Mouse (Mus musculus) liver, adult 2 months (tissue): ENCODE results near the gene Wwox. TPM values are rescaled to one million over a fixed set of nuclear protein-coding genes. Genes with fewer than 3 reads are reported as not detected.

ENCODE experiments used
- DNase-seq: peaks from one replicate; pipeline ENCODE4 v3.0.0-alpha.2; 2011; ENCODE audit warnings: low read depth, low spot score; ENCODE audit errors: extremely low read depth
- H3K27ac ChIP-seq: fragments of 200-500 bp; replicated peaks from 2 replicates; pipeline ENCODE4 v1.5.1; 2012; ENCODE audit warnings: low read depth, mild to moderate bottlenecking, control low read depth, inconsistent platforms, low read length; ENCODE audit not compliant: insufficient read depth
- H3K27me3 ChIP-seq: fragments of 200-500 bp; 2 replicates; pipeline ENCODE4 v1.6.1; 2012; ENCODE audit warnings: mild to moderate bottlenecking, moderate library complexity, low read length, inconsistent platforms; ENCODE audit not compliant: control insufficient read depth, insufficient read depth
- H3K36me3 ChIP-seq: fragments of 200-500 bp; 2 replicates; pipeline ENCODE4 v1.6.1; 2012; ENCODE audit warnings: low read length, inconsistent platforms; ENCODE audit not compliant: control insufficient read depth, insufficient read depth
- H3K4me1 ChIP-seq: fragments of 200-500 bp; 2 replicates; pipeline ENCODE4 v1.6.1; 2011; ENCODE audit warnings: low read length; ENCODE audit not compliant: control insufficient read depth, insufficient read depth
- H3K4me3 ChIP-seq: fragments of 200-500 bp; 2 replicates; pipeline ENCODE4 v1.5.1; 2011; ENCODE audit warnings: low read depth, mild to moderate bottlenecking, control low read depth, low read length, moderate library complexity; ENCODE audit not compliant: insufficient read depth
- H3K79me2 ChIP-seq: fragments of 200-500 bp; 2 replicates; pipeline ENCODE4 v1.6.1; 2012; ENCODE audit warnings: inconsistent platforms, mild to moderate bottlenecking, low read length, moderate library complexity; ENCODE audit not compliant: control insufficient read depth, insufficient read depth
- H3K9ac ChIP-seq: fragments of 200-500 bp; 2 replicates; pipeline ENCODE4 v1.6.1; 2012; ENCODE audit warnings: low read depth, mild to moderate bottlenecking, control low read depth, inconsistent platforms, low read length
- CTCF ChIP-seq: fragments of 200-500 bp; IDR thresholded peaks from 2 replicates; pipeline ENCODE4 v1.5.1; 2011; ENCODE audit warnings: low read depth, low read length, control low read depth
- POLR2A ChIP-seq: fragments of 200-500 bp; IDR thresholded peaks from 2 replicates; pipeline ENCODE4 v1.6.1; 2011; ENCODE audit warnings: low read length, control low read depth; ENCODE audit not compliant: insufficient read depth; ENCODE audit errors: extremely low read depth
- WGBS: fragments of 180-500 bp; shearing (Covaris S2); methylation state at CpG from one replicate; pipeline ENCODE4 v1.1.7; 2018; 5-methylcytosine and 5-hydroxymethylcytosine counted together
- polyA plus RNA-seq: library from polyadenylated mRNA; depleted of rRNA; stranded (reverse); fragments of >200 nt; gene quantifications from 2 replicates; pipeline ENCODE4 v1.2.3, GENCODE M21; 2012
- total RNA-seq: library from RNA; depleted of rRNA; stranded (reverse); fragments of >200 nt; gene quantifications from 2 replicates; pipeline ENCODE4 v1.2.3, GENCODE M21; 2014

Gene Wwox
- total and polyA plus RNA-seq, 2 experiments: 7.2 to 10.0 TPM

DNA sequence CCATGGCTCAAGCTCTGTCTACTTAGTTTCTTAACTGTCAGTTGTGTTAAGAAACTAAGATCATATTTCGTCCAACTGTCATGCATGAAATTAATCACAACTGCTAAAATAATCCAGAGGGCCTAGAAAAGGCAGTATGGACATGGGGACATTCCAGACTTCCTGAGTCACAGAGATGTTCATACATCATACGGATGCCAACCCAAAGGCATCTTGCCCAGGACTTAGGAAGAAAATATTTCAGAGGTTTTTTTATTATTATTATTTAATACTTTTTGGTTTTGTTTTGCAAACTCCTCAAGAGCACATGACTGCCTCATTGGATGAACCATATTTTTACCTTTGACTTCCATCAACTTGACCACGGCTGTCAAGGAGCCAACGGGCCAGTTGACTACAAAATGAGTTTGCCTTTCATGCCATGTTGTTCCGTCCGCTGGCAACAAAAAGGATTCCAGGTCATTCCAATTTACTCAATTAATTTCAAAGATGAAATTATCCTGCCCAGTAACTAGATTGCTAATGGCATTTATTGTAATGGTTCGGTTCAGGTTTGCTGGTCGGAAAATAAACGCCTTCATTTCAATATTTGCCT is 367.5 kb downstream of the Wwox start:
- H3K9ac ChIP-seq: no peak overlapping the region
- no peak overlapping the region for H3K27ac ChIP-seq
- no peaks in the 10 kb centered on the region for H3K4me1 ChIP-seq
- no peak for DNase-seq
- WGBS: 97% methylated on average over 9 of the region's 9 CpGs
- TF ChIP-seq POLR2A (no peak), CTCF (no peak)
- H3K36me3 ChIP-seq: no peaks in the 10 kb centered on the region
- H3K4me3 ChIP-seq: no peak overlapping the region
- H3K27me3 ChIP-seq: no peaks in the 10 kb centered on the region
- H3K79me2 ChIP-seq: no peaks in the 10 kb centered on the region

- Histone ChIP-seq H3K27me3 (no peaks in the 10 kb centered on the region), H3K9ac (no peak overlapping the region), H3K79me2 (no peaks in the 10 kb centered on the region), H3K36me3 (no peaks in the 10 kb centered on the region), H3K4me3 (no peak overlapping the region), H3K27ac (no peak overlapping the region), H3K4me1 (no peaks in the 10 kb centered on the region)
- no peak for DNase-seq
- TF ChIP-seq CTCF: no peak
- no peak for TF ChIP-seq POLR2A
- 95% methylated on average over 22 of the region's 22 CpGs for WGBS
Measured at GRCm38 (mm10) chr8:114807676-114808426, 368.4 kb downstream of the Wwox start.

DNA sequence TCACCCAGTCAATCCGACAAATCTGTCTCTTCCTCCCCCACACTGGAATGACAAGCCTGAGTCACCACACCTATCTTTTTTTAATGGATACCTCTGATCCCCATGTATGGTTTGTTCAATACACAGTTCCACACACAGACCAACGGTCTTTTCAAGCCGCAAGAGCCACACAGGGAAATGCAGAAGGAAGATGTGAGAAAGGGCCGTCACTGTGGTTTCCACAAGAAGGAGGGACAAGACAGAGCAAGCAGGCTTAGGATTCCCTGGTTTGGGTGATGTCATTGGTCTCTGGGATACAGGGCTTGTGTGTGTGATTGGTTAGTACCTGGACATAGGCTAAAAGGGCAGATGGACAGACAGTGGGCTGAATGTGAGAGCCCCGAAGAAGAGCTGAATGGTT is 371.0 kb downstream of the Wwox start:
- DNase-seq: no peak
- H3K4me1 ChIP-seq: no peaks in the 10 kb centered on the region
- H3K79me2 ChIP-seq: no peaks in the 10 kb centered on the region
- WGBS: 96% methylated on average over 5 of the region's 5 CpGs
- no peak for TF ChIP-seq POLR2A
- no peak overlapping the region for H3K27ac ChIP-seq
- no peak overlapping the region for H3K4me3 ChIP-seq
- no peak overlapping the region for H3K9ac ChIP-seq
- H3K36me3 ChIP-seq: no peaks in the 10 kb centered on the region
- no peaks in the 10 kb centered on the region for H3K27me3 ChIP-seq

- H3K79me2 ChIP-seq: no peaks in the 10 kb centered on the region
- H3K27me3 ChIP-seq: no peaks in the 10 kb centered on the region
- TF ChIP-seq CTCF: no peak
- TF ChIP-seq POLR2A: no peak
- no peak overlapping the region for H3K27ac ChIP-seq
- WGBS: 96% methylated on average over 10 of the region's 10 CpGs
- H3K9ac ChIP-seq: no peak overlapping the region
- no peak for DNase-seq
- H3K36me3 ChIP-seq: no peaks in the 10 kb centered on the region
- no peaks in the 10 kb centered on the region for H3K4me1 ChIP-seq
- H3K4me3 ChIP-seq: no peak overlapping the region
Measured at GRCm38 (mm10) chr8:114813830-114814229, 374.4 kb downstream of the Wwox start.

DNA sequence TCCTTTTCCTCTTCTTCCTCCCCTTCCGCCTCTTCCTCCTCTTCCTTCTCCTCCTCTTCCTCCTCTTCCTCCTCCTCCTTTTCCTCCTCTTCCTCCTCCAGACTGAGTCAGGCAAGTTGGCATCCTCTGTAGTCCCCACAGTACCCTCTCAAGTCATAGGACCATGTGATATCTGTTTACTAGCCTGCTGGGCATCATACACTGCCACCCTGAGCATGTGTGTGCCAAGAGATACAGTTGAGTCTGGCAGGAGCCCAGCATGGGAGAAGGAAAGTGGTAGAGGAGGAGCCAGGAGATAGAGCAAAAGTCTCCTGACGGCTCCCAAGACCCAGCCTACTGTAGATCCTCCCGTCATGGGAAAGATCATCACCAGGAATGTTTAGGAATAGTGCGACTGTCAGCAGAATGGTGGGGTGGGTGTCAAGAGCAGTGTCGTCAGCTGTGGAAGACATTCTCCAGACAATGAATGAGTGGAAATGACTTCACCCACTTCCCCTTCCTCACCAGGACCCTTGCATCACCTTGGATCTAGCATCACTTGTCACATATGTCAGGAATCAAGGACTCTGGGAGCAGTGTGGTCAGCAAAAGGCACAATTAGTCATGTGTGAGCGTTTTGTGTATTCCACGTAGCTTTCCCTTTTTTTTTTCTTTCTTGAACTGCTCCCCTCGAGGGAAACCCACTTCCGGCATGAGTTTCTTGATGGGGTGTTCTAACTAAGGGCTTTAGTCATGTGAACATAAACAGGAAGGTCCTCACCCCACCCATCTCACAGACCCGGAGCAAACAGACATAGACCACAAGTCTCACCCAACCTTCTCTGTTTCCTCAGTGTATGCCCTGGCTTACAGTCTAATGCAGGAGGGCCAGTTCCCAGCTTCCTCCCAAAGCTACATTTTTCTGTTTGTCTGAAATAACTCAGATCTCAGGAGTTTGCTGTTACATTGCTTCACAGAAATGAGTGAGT is 375.6 kb downstream of the Wwox start:
- Histone ChIP-seq H3K79me2 (no peaks in the 10 kb centered on the region), H3K4me1 (no peaks in the 10 kb centered on the region), H3K27ac (no peak overlapping the region), H3K9ac (no peak overlapping the region), H3K27me3 (no peaks in the 10 kb centered on the region), H3K4me3 (no peak overlapping the region), H3K36me3 (no peaks in the 10 kb centered on the region)
- peak; percentile 10 for DNase-seq
- no peak for TF ChIP-seq CTCF
- TF ChIP-seq POLR2A: no peak
- whole genome bisulfite sequencing: 74% methylated on average over 10 of the region's 10 CpGs
